Mouse (Mus musculus) hindbrain, postnatal 0 days (tissue): ENCODE results near the gene Samd14. TPM values are rescaled to one million over a fixed set of nuclear protein-coding genes. Genes with fewer than 3 reads are reported as not detected.

Experiments
- ATAC-seq: fragments of 200-750 bp; cut with Nextera tagmentation; 2 replicates; pipeline ENCODE4 v1.8.0; 2017; ENCODE audit warnings: mild to moderate bottlenecking, moderate TSS enrichment, moderate library complexity
- DNase-seq: peaks from one replicate; pipeline ENCODE4 v3.0.0-alpha.2; 2015; ENCODE audit warnings: low spot score
- H3K27ac ChIP-seq: fragments of 300-500 bp; sonication (generic); 2 replicates; pipeline ENCODE4 v1.5.1; 2014; ENCODE audit warnings: mild to moderate bottlenecking
- H3K27me3 ChIP-seq: fragments of 300-500 bp; sonication (generic); 2 replicates; pipeline ENCODE4 v1.6.1; 2014; ENCODE audit warnings: low read length, mixed read lengths; ENCODE audit not compliant: insufficient read depth
- H3K36me3 ChIP-seq: fragments of 300-500 bp; sonication (generic); 2 replicates; pipeline ENCODE4 v1.6.1; 2014; ENCODE audit warnings: low read length, mixed read lengths; ENCODE audit not compliant: insufficient read depth
- H3K4me1 ChIP-seq: fragments of 300-500 bp; sonication (generic); 2 replicates; pipeline ENCODE4 v1.6.1; 2014; ENCODE audit warnings: antibody characterized with exemption, low read length, mixed read lengths; ENCODE audit not compliant: insufficient read depth
- H3K4me2 ChIP-seq: fragments of 300-500 bp; sonication (generic); 2 replicates; pipeline ENCODE4 v1.6.1; 2014; ENCODE audit warnings: low read depth, mild to moderate bottlenecking, low read length, moderate library complexity, mixed read lengths
- H3K4me3 ChIP-seq: fragments of 300-500 bp; sonication (generic); 2 replicates; pipeline ENCODE4 v1.5.1; 2014; ENCODE audit warnings: low read length
- H3K9ac ChIP-seq: fragments of 300-500 bp; sonication (generic); replicated peaks from 2 replicates; pipeline ENCODE4 v1.6.1; 2014; ENCODE audit warnings: mild to moderate bottlenecking, low read length, moderate library complexity, mixed read lengths
- H3K9me3 ChIP-seq: fragments of 300-500 bp; sonication (generic); 2 replicates; pipeline ENCODE4 v1.6.1; 2016; ENCODE audit warnings: low read length, mixed read lengths
- CTCF ChIP-seq: IDR thresholded peaks from 2 replicates; pipeline ENCODE4 v1.5.1; 2016; ENCODE audit warnings: antibody characterized with exemption, control low read depth, low read depth
- WGBS: fragments of 180-500 bp; shearing (Covaris S2); extraction: QIAGEN DNeasy Blood & Tissue Kit; methylation state at CpG from one replicate; pipeline ENCODE4 v1.1.7; 2014; 5-methylcytosine and 5-hydroxymethylcytosine counted together
- polyA plus RNA-seq: library from polyadenylated mRNA; unstranded; fragments of >200 nt; fragmentation: Nextera tagmentation; extraction: Ambion mirVana; gene quantifications from 2 replicates; pipeline ENCODE4 v1.2.1, GENCODE M21; 2015
- total RNA-seq: library from RNA; depleted of rRNA; stranded (reverse); fragments of >200 nt; gene quantifications from 2 replicates; pipeline ENCODE4 v1.2.3, GENCODE M21; 2014; rRNA removed

The Samd14 gene
- total and polyA plus RNA-seq, 2 experiments from 2014 or later = 137 to 216 TPM

DNA sequence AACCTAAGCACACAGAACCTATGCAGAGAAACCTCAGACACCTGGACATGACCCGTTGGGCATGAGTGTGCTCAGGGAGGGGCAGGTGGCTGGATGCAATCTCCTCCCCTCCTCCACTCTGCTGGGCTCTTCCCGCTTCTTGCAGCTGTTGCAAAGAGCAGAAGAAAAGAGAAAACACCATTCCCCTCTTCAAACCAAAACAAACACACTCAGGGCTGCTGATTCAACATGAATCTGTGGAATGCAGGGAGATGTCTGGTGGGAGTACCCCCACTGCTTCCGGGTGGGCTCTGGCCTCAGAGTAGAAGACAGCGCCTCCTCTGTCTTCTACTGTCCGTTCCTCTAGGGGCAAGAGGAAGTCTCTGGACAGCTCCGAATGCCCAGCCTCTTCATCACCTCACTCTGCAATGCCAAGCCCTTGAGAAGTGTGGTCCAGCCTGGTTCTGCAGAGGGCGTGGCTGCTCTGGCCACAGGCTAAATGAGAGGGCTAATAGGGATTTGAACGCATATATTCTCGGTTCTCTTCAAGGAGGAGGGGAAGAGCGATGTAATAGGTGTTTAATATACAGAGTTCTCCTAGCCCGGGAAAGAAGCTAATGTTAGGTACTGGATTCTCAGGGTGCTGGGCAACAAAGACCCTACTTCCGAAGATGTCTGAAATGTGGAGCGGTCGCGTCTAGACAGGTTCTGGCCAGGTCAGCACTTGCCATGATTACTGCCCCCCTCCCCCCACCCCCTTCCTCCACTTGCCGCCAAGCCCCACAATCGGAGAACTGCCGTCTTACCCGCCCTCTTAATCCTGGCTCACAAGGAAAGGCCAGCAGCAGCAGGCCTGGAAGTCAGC is 65.7 kb downstream of the Samd14 start:
- H3K36me3 ChIP-seq = no peaks in the 10 kb centered on the region
- H3K27ac ChIP-seq = peak overlapping the region; percentile 76
- ATAC-seq = peak; percentile 5; the same call in 1 of the 2 replicates
- no peaks in the 10 kb centered on the region; the same call in 1 of the 2 replicates for H3K27me3 ChIP-seq
- 8% methylated on average over 19 of the region's 19 CpGs for WGBS
- H3K9ac ChIP-seq = peak overlapping the region; percentile 72
- H3K4me1 ChIP-seq = 0 out of 2 replicates have a peak, but pooled peaks cover 5% of the 10 kb centered on the region
- TF ChIP-seq CTCF = peak; percentile 39
- H3K9me3 ChIP-seq = no peaks in the 10 kb centered on the region
- peak overlapping the region; percentile 70 for H3K4me3 ChIP-seq
- DNase-seq = peak; percentile 6
- peak overlapping the region; percentile 83 for H3K4me2 ChIP-seq

Other genes with a start within 250 kb of the Samd14 start
- gene Tmem92, start 227.2 kb upstream of the Samd14 start, total RNA-seq = not detected in 2 replicates
- gene Tmem92, start 227.2 kb upstream of the Samd14 start, polyA plus RNA-seq = not detected in 2 replicates
- 48.3 and 53.0 TPM in 2 replicates for gene Col1a1, start 73.7 kb upstream of the Samd14 start, total RNA-seq
- gene Col1a1, start 73.7 kb upstream of the Samd14 start, polyA plus RNA-seq = 56.5 and 73.3 TPM in 2 replicates
- gene Hils1, start 42.3 kb upstream of the Samd14 start, total RNA-seq = not detected in 2 replicates
- not detected in 2 replicates for gene Hils1, start 42.3 kb upstream of the Samd14 start, polyA plus RNA-seq
- 0.36 and 0.52 TPM in 2 replicates for gene Sgca, start 33.6 kb upstream of the Samd14 start, total RNA-seq
- gene Sgca, start 33.6 kb upstream of the Samd14 start, polyA plus RNA-seq = 0.26 and 0.28 TPM in 2 replicates
- gene Ppp1r9b, start 18.8 kb upstream of the Samd14 start, total RNA-seq = 170 and 190 TPM in 2 replicates
- 18.8 and 19.4 TPM in 2 replicates for gene Ppp1r9b, start 18.8 kb upstream of the Samd14 start, polyA plus RNA-seq
- gene Pdk2, start 31.5 kb downstream of the Samd14 start, total RNA-seq = 25.0 and 32.0 TPM in 2 replicates
- 46.8 and 49.0 TPM in 2 replicates for gene Pdk2, start 31.5 kb downstream of the Samd14 start, polyA plus RNA-seq
- 55.4 and 68.8 TPM in 2 replicates for gene Itga3, start 66.9 kb downstream of the Samd14 start, total RNA-seq
- 13.2 and 14.4 TPM in 2 replicates for gene Itga3, start 66.9 kb downstream of the Samd14 start, polyA plus RNA-seq
- 0.18 and 0.37 TPM in 2 replicates for gene Dlx3, start 110.2 kb downstream of the Samd14 start, total RNA-seq
- 0.23 and 0.28 TPM in 2 replicates for gene Dlx3, start 110.2 kb downstream of the Samd14 start, polyA plus RNA-seq
- 0.52 and 0.68 TPM in 2 replicates for gene Dlx4, start 136.4 kb downstream of the Samd14 start, total RNA-seq
- 0.29 and 0.43 TPM in 2 replicates for gene Dlx4, start 136.4 kb downstream of the Samd14 start, polyA plus RNA-seq